Comparison of ENCODE assay signal across 13 mouse cellular contexts in the genomic region with DNA sequence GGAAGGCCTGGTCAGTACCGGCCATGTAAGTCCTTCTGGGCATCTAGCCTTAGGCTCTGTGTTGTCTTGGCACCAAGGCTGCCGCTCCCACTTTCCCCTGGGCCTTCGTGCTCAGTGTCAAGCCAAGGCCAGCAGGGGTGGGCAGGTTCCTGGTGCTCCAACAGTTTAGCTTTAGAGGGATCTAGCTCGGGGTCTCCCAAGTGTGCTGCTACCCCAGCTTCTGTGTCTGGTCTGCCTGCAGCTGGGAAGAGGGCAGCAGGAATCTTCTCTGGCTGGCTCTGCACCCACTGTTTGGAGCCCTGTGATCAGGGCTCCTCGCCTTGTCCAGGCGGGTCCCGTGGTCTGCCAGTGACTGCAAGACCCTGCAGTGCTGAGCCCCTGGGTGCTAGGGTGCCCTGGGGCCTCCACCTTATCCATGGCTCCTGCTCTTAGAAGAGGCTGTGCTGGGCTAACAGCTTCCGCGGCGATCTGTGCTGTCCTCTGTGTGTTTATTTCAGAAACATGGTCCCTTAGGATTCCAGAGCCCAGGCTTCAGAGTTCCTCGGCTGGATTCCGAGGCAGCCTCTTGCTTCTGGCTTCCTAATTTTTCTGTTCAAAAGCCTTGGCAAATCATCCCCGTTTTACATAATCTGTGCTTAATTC. TPM values are rescaled to one million over a fixed set of nuclear protein-coding genes. Genes with fewer than 3 reads are reported as not detected.
DNase-seq lines count a peak whose midpoint lies in the region; ATAC-seq lines count a peak whose summit lies in the region.
"Had no signal": no experiment of that assay in that cellular context is flagged by ENCODE, and none has a peak within 500 bp of the region (broad histone marks: within the 10 kb centered on the region; RNA-seq: fewer than 3 reads in every experiment).

No protein-coding gene starts in this region.

- no peak for ATAC-seq in limb, embryonic 12.5 days (ENCODE audit: insufficient number of reproducible peaks, insufficient read depth, low FRiP score, low TSS enrichment, low read depth)
- ATAC-seq in hindbrain, embryonic 16.5 days: no peak
- ATAC-seq in neural tube, embryonic 14.5 days (ENCODE audit: low read depth): no peak

- H3K4me1 ChIP-seq in limb, embryonic 12.5 days (replicated peaks): peaks cover 37% of the 10 kb centered on the region
- peaks cover 54% of the 10 kb centered on the region for H3K4me1 ChIP-seq in limb, embryonic 10.5 days
- H3K4me1 ChIP-seq in forebrain, embryonic 10.5 days: peaks cover 68% of the 10 kb centered on the region
- peaks cover 42% of the 10 kb centered on the region for H3K4me1 ChIP-seq in hindbrain, embryonic 16.5 days (ENCODE audit: control insufficient read depth, insufficient read depth, low read depth, low read length)
- peaks cover 38% of the 10 kb centered on the region for H3K4me1 ChIP-seq in neural tube, embryonic 14.5 days (ENCODE audit: control insufficient read depth, insufficient read depth, low read length)

- 79% methylated on average over 13 of the region's 13 CpGs for WGBS in limb, embryonic 12.5 days
- whole genome bisulfite sequencing in limb, embryonic 10.5 days: 88% methylated on average over 13 of the region's 13 CpGs
- 85% methylated on average over 13 of the region's 13 CpGs for WGBS in forebrain, embryonic 10.5 days
- 52% methylated on average over 13 of the region's 13 CpGs for WGBS in hindbrain, embryonic 16.5 days
- WGBS in neural tube, embryonic 14.5 days: 64% methylated on average over 13 of the region's 13 CpGs

- H3K27me3 ChIP-seq in limb, embryonic 12.5 days: peaks cover 14% of the 10 kb centered on the region
- H3K27me3 ChIP-seq in limb, embryonic 10.5 days (ENCODE audit: low read depth, poor library complexity, severe bottlenecking): peaks cover 29% of the 10 kb centered on the region
- peaks cover 72% of the 10 kb centered on the region for H3K27me3 ChIP-seq in forebrain, embryonic 10.5 days (ENCODE audit: poor library complexity, severe bottlenecking)
- H3K27me3 ChIP-seq in hindbrain, embryonic 16.5 days (replicated peaks; ENCODE audit: control insufficient read depth, insufficient read depth, low read length): no peaks in the 10 kb centered on the region
- H3K27me3 ChIP-seq in neural tube, embryonic 14.5 days (ENCODE audit: control insufficient read depth, insufficient read depth, low read length): 0 out of 2 replicates have a peak, but pooled peaks cover 4% of the 10 kb centered on the region
- H3K27me3 ChIP-seq: CH12.LX had no signal

- no peak overlapping the region for H3K9ac ChIP-seq in limb, embryonic 12.5 days (replicated peaks)
- H3K9ac ChIP-seq in hindbrain, embryonic 16.5 days (ENCODE audit: low read depth, low read length): peak overlapping the region; percentile 57
- H3K9ac ChIP-seq in neural tube, embryonic 14.5 days (replicated peaks; ENCODE audit: low read depth, low read length): peak overlapping the region; percentile 61
- H3K9ac ChIP-seq: liver, embryonic 14.5 days had no signal

- H3K9me3 ChIP-seq in limb, embryonic 12.5 days: no peaks in the 10 kb centered on the region
- no peaks in the 10 kb centered on the region for H3K9me3 ChIP-seq in limb, embryonic 10.5 days (replicated peaks)
- no peaks in the 10 kb centered on the region for H3K9me3 ChIP-seq in forebrain, embryonic 10.5 days
- no peaks in the 10 kb centered on the region for H3K9me3 ChIP-seq in hindbrain, embryonic 16.5 days (ENCODE audit: control insufficient read depth, low read length)
- H3K9me3 ChIP-seq in neural tube, embryonic 14.5 days (ENCODE audit: control insufficient read depth, low read length): no peaks in the 10 kb centered on the region
- H3K9me3 ChIP-seq: megakaryocyte, embryonic 14.5 days had no signal

- no peak overlapping the region; the same call in 1 of the 2 replicates for H3K4me3 ChIP-seq in limb, embryonic 12.5 days (replicated peaks)
- H3K4me3 ChIP-seq in limb, embryonic 10.5 days: no peak overlapping the region
- H3K4me3 ChIP-seq in forebrain, embryonic 10.5 days: no peak overlapping the region
- peak overlapping the region; percentile 90 for H3K4me3 ChIP-seq in hindbrain, embryonic 16.5 days (ENCODE audit: low read length)
- peak overlapping the region; percentile 95 for H3K4me3 ChIP-seq in neural tube, embryonic 14.5 days (ENCODE audit: low read depth, low read length)
- H3K4me3 ChIP-seq: megakaryocyte, embryonic 14.5 days had no signal

- peaks cover 6% of the 10 kb centered on the region; the same call in 1 of the 2 replicates for H3K36me3 ChIP-seq in limb, embryonic 12.5 days
- peaks cover 10% of the 10 kb centered on the region for H3K36me3 ChIP-seq in limb, embryonic 10.5 days
- peaks cover 9% of the 10 kb centered on the region for H3K36me3 ChIP-seq in forebrain, embryonic 10.5 days (replicated peaks)
- no peaks in the 10 kb centered on the region for H3K36me3 ChIP-seq in hindbrain, embryonic 16.5 days (ENCODE audit: control insufficient read depth, insufficient read depth, low read length)
- H3K36me3 ChIP-seq in neural tube, embryonic 14.5 days (ENCODE audit: control insufficient read depth, insufficient read depth, low read length): no peaks in the 10 kb centered on the region; the same call in 1 of the 2 replicates

- H3K4me2 ChIP-seq in limb, embryonic 12.5 days: 0 out of 2 replicates have a peak overlapping the region, but pooled peaks have one; percentile 10
- H3K4me2 ChIP-seq in hindbrain, embryonic 16.5 days (ENCODE audit: low read length): peak overlapping the region; percentile 86
- H3K4me2 ChIP-seq in neural tube, embryonic 14.5 days (ENCODE audit: low read depth, low read length): peak overlapping the region; percentile 96

- H3K27ac ChIP-seq in limb, embryonic 12.5 days: no peak overlapping the region
- no peak overlapping the region for H3K27ac ChIP-seq in limb, embryonic 10.5 days
- 0 out of 2 replicates have a peak overlapping the region, but pooled peaks have one; percentile 6 for H3K27ac ChIP-seq in forebrain, embryonic 10.5 days
- peak overlapping the region; percentile 65 for H3K27ac ChIP-seq in hindbrain, embryonic 16.5 days (ENCODE audit: low read depth, low read length)
- H3K27ac ChIP-seq in neural tube, embryonic 14.5 days (ENCODE audit: low read depth, low read length): no peak overlapping the region
- H3K27ac ChIP-seq: liver, embryonic 14.5 days had no signal

- DNase-seq in limb, embryonic 10.5 days (ENCODE audit: low spot score): no peak
- DNase-seq in forebrain, embryonic 10.5 days (ENCODE audit: extremely low spot score, low spot score): no peak
- no peak for DNase-seq in retina, embryonic 14.5 days (ENCODE audit: low spot score)
- DNase-seq in adipocyte (ENCODE audit: low spot score): no peak
- DNase-seq in ovary, adult 18-20 months (ENCODE audit: low spot score): no peak
- DNase-seq: embryo, embryonic 11 days; kidney, adult 2 months had no signal

RNA-seq across cellular contexts. Expression of a gene that starts 4.7 kb away (rescaled TPM):
- 4.7 and 4.8 TPM in 2 replicates for polyA plus RNA-seq in limb, embryonic 12.5 days (2016; fragmentation: Nextera tagmentation; extraction: Ambion mirVana)
- polyA plus RNA-seq in limb, embryonic 10.5 days (2016; fragmentation: Nextera tagmentation; extraction: Ambion mirVana): 1.4 and 1.6 TPM in 2 replicates
- 3.1 and 4.7 TPM in 2 replicates for polyA plus RNA-seq in forebrain, embryonic 10.5 days (2016; fragmentation: Nextera tagmentation; extraction: Ambion mirVana)
- polyA plus RNA-seq in hindbrain, embryonic 16.5 days (2015; fragmentation: Nextera tagmentation; extraction: Ambion mirVana): 77.3 and 81.1 TPM in 2 replicates
- 83.1 and 84.0 TPM in 2 replicates for polyA plus RNA-seq in neural tube, embryonic 14.5 days (2014; fragmentation: Nextera tagmentation; extraction: Ambion mirVana)

RNA-seq across cellular contexts. Expression of a gene that starts 53.1 kb away (rescaled TPM):
- 313 and 325 TPM in 2 replicates for polyA plus RNA-seq in limb, embryonic 12.5 days (2016; fragmentation: Nextera tagmentation; extraction: Ambion mirVana)
- 362 and 370 TPM in 2 replicates for polyA plus RNA-seq in limb, embryonic 10.5 days (2016; fragmentation: Nextera tagmentation; extraction: Ambion mirVana)
- 414 and 424 TPM in 2 replicates for polyA plus RNA-seq in forebrain, embryonic 10.5 days (2016; fragmentation: Nextera tagmentation; extraction: Ambion mirVana)
- 272 and 275 TPM in 2 replicates for polyA plus RNA-seq in hindbrain, embryonic 16.5 days (2015; fragmentation: Nextera tagmentation; extraction: Ambion mirVana)
- polyA plus RNA-seq in neural tube, embryonic 14.5 days (2014; fragmentation: Nextera tagmentation; extraction: Ambion mirVana): 255 and 303 TPM in 2 replicates

Comparison
In these comparisons a context has a peak if more than half of its experiments do, and no peak if none do; other contexts are left out.
1. H3K27ac ChIP-seq: peak in forebrain, embryonic 10.5 days (single experiment) and hindbrain, embryonic 16.5 days (single experiment); none in limb, embryonic 12.5 days (single experiment), limb, embryonic 10.5 days (single experiment) and neural tube, embryonic 14.5 days (single experiment).
2. H3K4me2 ChIP-seq: peak in every context shown above with its lines; median percentile 96 in neural tube, embryonic 14.5 days; 86 in hindbrain, embryonic 16.5 days; 10 in limb, embryonic 12.5 days.
3. H3K4me3 ChIP-seq: peak in hindbrain, embryonic 16.5 days (single experiment) and neural tube, embryonic 14.5 days (single experiment); none in limb, embryonic 12.5 days (single experiment), limb, embryonic 10.5 days (single experiment) and forebrain, embryonic 10.5 days (single experiment).
4. RNA of a gene that starts 4.7 kb away (polyA plus RNA-seq): 83.1 to 84.0 TPM in neural tube, embryonic 14.5 days and 77.3 to 81.1 TPM in hindbrain, embryonic 16.5 days; 4.7 to 4.8 TPM in limb, embryonic 12.5 days, 3.1 to 4.7 TPM in forebrain, embryonic 10.5 days and 1.4 to 1.6 TPM in limb, embryonic 10.5 days; every median in the first group is over 10 times any median in the second.